Mouse (Mus musculus) neural tube, embryonic 11.5 days (tissue): ENCODE measurements around the gene Mmp20. TPM values are rescaled to one million over a fixed set of nuclear protein-coding genes. Genes with fewer than 3 reads are reported as not detected.
A peak's percentile ranks its signal among the peaks of the same experiment; 100 is the strongest.

ENCODE experiments used
- ATAC-seq: fragments of 200-750 bp; cut with Nextera tagmentation; 2 replicates; pipeline ENCODE4 v1.8.0; 2017; ENCODE audit warnings: moderate number of reproducible peaks, mild to moderate bottlenecking, moderate TSS enrichment, moderate library complexity; ENCODE audit not compliant: insufficient read depth, low FRiP score, low TSS enrichment
- DNase-seq: peaks from one replicate; pipeline ENCODE4 v3.0.0-alpha.2; 2015; ENCODE audit warnings: low spot score
- H3K27ac ChIP-seq: fragments of 300-500 bp; sonication (generic); 2 replicates; pipeline ENCODE4 v1.5.1; 2014; ENCODE audit warnings: low read depth, mild to moderate bottlenecking, low read length
- H3K27me3 ChIP-seq: fragments of 300-500 bp; sonication (generic); 2 replicates; pipeline ENCODE4 v1.6.1; 2014; ENCODE audit warnings: mild to moderate bottlenecking, low read length, mixed read lengths; ENCODE audit not compliant: control insufficient read depth, insufficient read depth
- H3K36me3 ChIP-seq: fragments of 300-500 bp; sonication (generic); 2 replicates; pipeline ENCODE4 v1.6.1; 2014; ENCODE audit warnings: mild to moderate bottlenecking, low read length, moderate library complexity, mixed read lengths; ENCODE audit not compliant: control insufficient read depth, insufficient read depth
- H3K4me1 ChIP-seq: fragments of 300-500 bp; sonication (generic); 2 replicates; pipeline ENCODE4 v1.6.1; 2014; ENCODE audit warnings: low read length, mixed read lengths; ENCODE audit not compliant: control insufficient read depth, insufficient read depth
- H3K4me2 ChIP-seq: fragments of 300-500 bp; sonication (generic); 2 replicates; pipeline ENCODE4 v1.6.1; 2014; ENCODE audit warnings: low read depth, mild to moderate bottlenecking, moderate library complexity
- H3K4me3 ChIP-seq: fragments of 300-500 bp; sonication (generic); 2 replicates; pipeline ENCODE4 v1.5.1; 2014; ENCODE audit warnings: low read depth, low read length
- H3K9ac ChIP-seq: fragments of 300-500 bp; sonication (generic); 2 replicates; pipeline ENCODE4 v1.6.1; 2014; ENCODE audit warnings: mild to moderate bottlenecking, low read length
- H3K9me3 ChIP-seq: fragments of 300-500 bp; sonication (generic); 2 replicates; pipeline ENCODE4 v1.6.1; 2016; ENCODE audit warnings: low read length; ENCODE audit not compliant: control insufficient read depth
- WGBS: fragments of 180-500 bp; shearing (Covaris S2); extraction: QIAGEN DNeasy Blood & Tissue Kit; methylation state at CpG from one replicate; pipeline ENCODE4 v1.1.7; 2014; 5-methylcytosine and 5-hydroxymethylcytosine counted together
- polyA plus RNA-seq: library from polyadenylated mRNA; unstranded; fragments of >200 nt; fragmentation: Nextera tagmentation; extraction: Ambion mirVana; gene quantifications from 2 replicates; pipeline ENCODE4 v1.2.1, GENCODE M21; 2014

Mmp20 gene
- polyA plus RNA-seq, 1 experiment from 2014 or later, result not detected

DNA sequence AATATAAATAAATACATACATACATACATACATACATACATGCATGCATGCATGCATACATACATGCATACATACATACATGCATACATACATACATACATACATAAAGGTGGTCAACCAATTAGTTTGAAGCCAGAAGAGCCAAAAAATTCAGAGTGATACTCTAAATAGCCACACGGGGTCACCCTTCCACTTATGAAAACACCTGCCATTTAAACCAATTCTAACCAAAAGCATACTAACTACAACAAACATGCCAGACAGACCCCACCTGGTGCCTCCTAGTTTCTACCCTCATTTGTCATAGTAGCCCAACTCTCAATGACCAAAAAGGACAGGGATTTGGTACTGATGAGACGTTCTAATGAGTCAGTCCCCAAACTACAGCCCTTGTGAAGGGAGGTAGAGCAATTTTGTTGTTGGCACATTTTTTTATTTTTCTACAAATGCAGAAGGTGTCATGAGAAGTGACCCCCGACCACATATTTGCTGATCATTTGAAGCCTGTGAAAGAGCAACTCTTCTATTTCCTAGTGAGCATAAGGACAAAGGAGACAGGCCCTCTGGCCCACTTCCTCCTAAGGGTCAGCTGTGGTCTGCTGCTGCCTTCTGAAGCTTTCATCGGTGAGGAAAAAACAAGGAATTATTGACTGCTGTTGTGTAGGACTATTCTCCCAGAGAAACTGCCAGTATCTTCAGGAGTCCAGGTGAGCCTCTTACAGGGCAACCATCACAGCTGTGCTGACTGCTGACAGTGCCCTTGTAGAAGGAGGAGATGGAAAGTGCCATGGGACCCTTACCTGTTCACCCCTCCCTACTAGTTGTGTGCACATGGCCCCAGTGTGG lies 86.3 kb downstream of the Mmp20 start:
- Histone ChIP-seq H3K27ac (no peak overlapping the region), H3K4me2 (no peak overlapping the region), H3K9me3 (no peaks in the 10 kb centered on the region), H3K4me3 (no peak overlapping the region), H3K36me3 (no peaks in the 10 kb centered on the region), H3K4me1 (no peaks in the 10 kb centered on the region), H3K9ac (no peak overlapping the region), H3K27me3 (no peaks in the 10 kb centered on the region)
- DNase-seq (peak; percentile 34), ATAC-seq (peak; percentile 48)
- WGBS, result 40% methylated on average over 4 of the region's 4 CpGs

DNA sequence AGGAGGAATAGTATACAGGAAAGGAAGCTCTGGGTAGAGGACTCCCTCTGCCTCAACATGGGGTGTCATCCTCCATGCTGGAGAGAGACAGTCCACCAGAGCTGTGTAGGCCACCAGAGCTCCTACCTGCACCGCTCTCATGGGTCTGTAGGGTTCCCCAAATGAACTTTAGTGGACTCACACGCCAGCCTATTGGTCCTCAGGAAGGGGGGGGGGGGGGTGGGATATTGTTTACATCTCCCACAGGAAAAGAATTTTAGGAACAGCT lies 86.8 kb downstream of the Mmp20 start:
- 77% methylated on average over 2 of the region's 2 CpGs for WGBS
- no peak overlapping the region for H3K27ac ChIP-seq
- no peaks in the 10 kb centered on the region for H3K27me3 ChIP-seq
- H3K9me3 ChIP-seq, result no peaks in the 10 kb centered on the region
- H3K9ac ChIP-seq, result no peak overlapping the region
- no peaks in the 10 kb centered on the region for H3K36me3 ChIP-seq
- H3K4me2 ChIP-seq, result no peak overlapping the region
- no peak overlapping the region for H3K4me3 ChIP-seq
- DNase-seq, result no peak
- ATAC-seq, result no peak; the same call in 1 of the 2 replicates
- no peaks in the 10 kb centered on the region for H3K4me1 ChIP-seq

DNA sequence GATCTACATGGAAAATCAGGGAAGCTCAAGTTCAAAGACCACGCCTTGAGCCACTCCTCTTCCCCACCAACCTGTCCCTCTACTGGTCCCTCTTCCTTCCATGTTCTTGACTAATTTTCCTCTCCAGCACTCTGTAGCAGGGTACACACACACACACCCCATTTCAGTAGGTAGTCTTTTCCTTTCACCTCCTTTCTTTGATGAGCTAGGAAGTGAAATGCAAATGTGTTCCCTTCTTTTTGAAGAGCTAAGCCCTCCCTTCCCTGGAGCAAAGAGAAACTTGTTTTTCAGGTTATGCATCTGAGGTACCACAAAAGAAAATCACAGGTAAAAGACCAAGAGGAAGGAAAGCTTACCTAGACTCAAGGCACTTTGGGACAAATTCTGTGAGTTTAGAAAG lies 93.5 kb downstream of the Mmp20 start:
- DNase-seq, result no peak
- H3K27ac ChIP-seq, result no peak overlapping the region
- no peaks in the 10 kb centered on the region for H3K9me3 ChIP-seq
- H3K9ac ChIP-seq, result no peak overlapping the region
- no peak for ATAC-seq
- 71% methylated on average over 1 of the region's 1 CpGs for WGBS
- H3K4me1 ChIP-seq, result no peaks in the 10 kb centered on the region
- H3K36me3 ChIP-seq, result no peaks in the 10 kb centered on the region
- no peak overlapping the region for H3K4me2 ChIP-seq
- no peak overlapping the region for H3K4me3 ChIP-seq
- H3K27me3 ChIP-seq, result no peaks in the 10 kb centered on the region

Other genes with a start within 250 kb of the Mmp20 start
- not detected in 2 replicates for gene Mmp1b, start 240.2 kb upstream of the Mmp20 start, polyA plus RNA-seq
- not detected in 2 replicates for gene Mmp3, start 182.4 kb upstream of the Mmp20 start, polyA plus RNA-seq
- not detected in 2 replicates for gene Mmp10, start 125.9 kb upstream of the Mmp20 start, polyA plus RNA-seq
- not detected in 2 replicates for gene Mmp8, start 69.8 kb upstream of the Mmp20 start, polyA plus RNA-seq
- not detected in 2 replicates for gene Mmp27, start 56.8 kb upstream of the Mmp20 start, polyA plus RNA-seq
- gene Mmp7, start 63.9 kb downstream of the Mmp20 start, polyA plus RNA-seq, result not detected in 2 replicates
- 108 and 120 TPM in 2 replicates for gene Tmem123, start 135.8 kb downstream of the Mmp20 start, polyA plus RNA-seq
- 39.5 and 46.2 TPM in 2 replicates for gene Birc2, start 208.8 kb downstream of the Mmp20 start, polyA plus RNA-seq
- 2.8 and 4.0 TPM in 2 replicates for gene Birc3, start 245.0 kb downstream of the Mmp20 start, polyA plus RNA-seq